Mouse (Mus musculus) CD4-positive, CD25-positive, alpha-beta regulatory T cell, adult 9 weeks (primary cell): ENCODE measurements around the gene Disp1. TPM values are rescaled to one million over a fixed set of nuclear protein-coding genes. Genes with fewer than 3 reads are reported as not detected.

Experiments
- polyA plus RNA-seq: library from polyadenylated mRNA; unstranded; fragments of 100-300 nt; shearing (Covaris generic); gene quantifications from one replicate; pipeline ENCODE4 v1.2.1, GENCODE M21; 2017

Disp1 gene
- 19.9 TPM for polyA plus RNA-seq

DNA sequence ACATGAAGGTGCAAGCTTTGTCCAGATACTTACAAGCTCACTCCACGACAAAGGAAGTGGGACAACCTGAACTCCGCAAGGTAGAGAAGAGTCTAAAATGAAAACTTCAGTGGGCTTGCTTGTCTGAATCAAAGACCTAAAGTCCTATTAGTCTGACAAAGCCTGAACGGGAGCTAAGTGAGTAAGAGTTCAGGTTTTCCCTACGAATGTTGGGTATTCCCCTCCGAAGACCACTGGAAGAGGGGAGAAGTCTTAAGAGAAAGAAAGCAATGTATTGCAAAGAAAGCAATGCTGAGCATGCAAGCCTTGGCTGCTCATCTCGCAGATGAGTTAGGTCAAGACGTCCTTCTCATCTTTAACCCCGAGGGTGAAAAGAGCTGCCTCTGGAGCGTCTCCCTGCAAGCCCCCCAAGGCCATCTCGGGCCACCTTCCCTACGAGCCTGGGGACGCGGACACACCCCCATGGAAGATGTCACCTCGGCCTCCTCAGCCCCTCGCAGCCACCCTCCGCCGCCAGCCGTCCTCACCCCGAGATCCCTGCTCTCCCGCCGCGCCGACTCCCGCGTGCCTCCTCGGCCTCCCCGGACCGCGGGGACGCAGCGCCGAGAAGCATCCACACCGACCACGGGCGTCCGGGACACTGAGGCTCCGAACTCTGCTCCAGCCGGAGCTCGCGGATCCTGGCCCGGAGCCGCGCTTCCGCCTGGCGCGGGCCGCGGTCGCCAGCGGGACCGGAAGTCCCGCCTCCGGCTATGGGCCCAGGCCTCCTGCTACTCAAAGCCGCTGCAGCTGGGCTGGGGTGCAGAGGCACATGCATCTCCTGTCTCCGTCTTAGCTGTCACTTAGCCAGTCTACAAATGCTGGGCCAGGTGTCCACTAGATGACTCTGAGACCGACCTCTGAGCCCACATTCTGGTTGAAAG, at the start of gene Disp1:
Gene Disp1, minus strand, starts transcription at position 727 of the 923 bp plus-strand sequence.

Other genes starting within 250 kb of the Disp1 start
- 25.8 TPM for gene Aida, start 75.1 kb upstream of the Disp1 start, polyA plus RNA-seq
- 75.2 TPM for gene Brox, start 75.7 kb upstream of the Disp1 start, polyA plus RNA-seq
- gene Mia3, start 148.0 kb upstream of the Disp1 start, polyA plus RNA-seq, result 195 TPM
- 29.8 TPM for gene Taf1a, start 167.5 kb upstream of the Disp1 start, polyA plus RNA-seq
- not detected for gene Hhipl2, start 196.7 kb upstream of the Disp1 start, polyA plus RNA-seq